Mouse (Mus musculus): Measurements from ENCODE around the gene Kpnb1.
A peak's percentile ranks its signal among the peaks of the same experiment; 100 is the strongest.

The Kpnb1 gene

GRCm38 (mm10) chr11:97140811-97141210 is 46.9 kb downstream of the Kpnb1 start:
- no peak for DNase-seq

DNA sequence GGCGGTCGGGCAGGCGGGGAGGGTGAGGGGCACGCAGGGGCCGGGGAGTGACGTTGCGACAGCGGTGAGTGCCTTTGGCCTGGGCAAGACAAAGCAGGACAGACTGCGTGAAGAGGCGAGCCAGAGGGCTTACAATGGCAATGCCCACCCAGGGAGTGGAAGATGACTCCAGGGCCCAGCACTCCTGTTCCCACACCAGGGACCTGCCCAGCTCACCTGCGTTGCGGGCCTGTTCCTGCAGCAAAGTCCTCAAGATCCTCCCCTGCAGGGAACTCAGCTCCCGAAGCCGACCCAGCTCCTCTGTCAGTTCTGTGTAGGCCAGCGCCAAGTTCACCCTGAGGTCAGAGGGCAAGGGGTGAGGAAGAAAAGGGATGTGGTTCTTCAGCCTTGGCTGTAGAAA is 48.4 kb downstream of the Kpnb1 start:
- DNase-seq: no peak

DNA sequence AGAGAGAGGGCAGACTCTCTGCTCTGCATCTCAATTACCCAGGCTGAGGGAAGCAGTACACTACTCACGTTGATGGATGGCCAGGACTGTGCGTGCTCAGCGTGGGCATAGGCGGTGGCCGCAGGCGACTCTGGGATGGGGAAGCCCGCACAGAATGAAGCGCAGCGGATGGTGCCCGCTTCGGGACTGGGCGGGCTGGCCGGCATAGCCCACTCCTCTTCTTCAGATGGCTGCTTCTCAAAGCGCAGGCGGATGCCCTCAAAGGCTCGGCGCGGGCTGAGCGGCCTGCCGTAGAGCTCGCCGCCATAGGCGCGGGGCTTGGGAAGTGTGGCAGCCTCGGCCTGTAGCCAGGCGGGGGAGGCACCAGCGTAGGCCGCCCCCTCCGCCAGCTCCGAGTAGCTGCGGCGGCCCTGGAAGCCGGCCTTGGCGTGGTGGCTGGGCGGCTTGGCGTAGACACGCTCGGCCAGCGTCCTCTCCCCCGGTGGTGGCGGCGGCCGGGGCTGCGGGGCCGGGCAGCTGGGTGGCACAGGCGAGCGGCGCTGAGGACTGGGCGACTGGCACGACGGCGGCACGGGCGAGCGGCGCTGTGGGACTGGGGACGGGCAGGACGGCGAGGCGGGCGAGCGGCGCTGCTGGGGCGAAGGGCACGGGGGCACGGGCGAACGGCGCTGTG is 49.0 kb downstream of the Kpnb1 start:
- peak; percentile 52 to 71 for DNase-seq

- DNase-seq: no peak
These were observed 54.4 kb downstream of the Kpnb1 start for GRCm38 (mm10) chr11:97133270-97133669.

GRCm38 (mm10) chr11:97132185-97132584 is 55.5 kb downstream of the Kpnb1 start:
- no peak for DNase-seq

- no peak for DNase-seq
These were observed 56.0 kb downstream of the Kpnb1 start for GRCm38 (mm10) chr11:97131683-97132082.

DNA sequence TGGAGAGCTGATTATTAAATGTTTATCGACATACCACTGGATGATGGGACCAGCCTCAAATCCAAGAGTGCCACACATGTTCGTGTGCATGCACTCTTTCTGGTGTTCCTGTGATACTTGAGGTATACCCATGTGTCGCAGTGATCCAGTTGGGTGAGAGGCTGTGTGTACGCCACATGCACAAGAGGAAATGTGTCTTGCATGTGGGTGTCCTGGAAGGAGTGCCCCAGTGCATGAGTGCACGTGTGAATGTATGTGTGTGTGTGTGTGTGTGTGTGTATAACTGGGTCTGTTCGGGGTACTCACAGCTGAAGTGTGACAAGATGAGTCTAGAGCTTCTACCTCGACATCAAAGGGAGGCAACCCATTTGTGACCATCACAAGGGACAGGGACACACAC is 57.4 kb downstream of the Kpnb1 start:
- no peak for DNase-seq

DNA sequence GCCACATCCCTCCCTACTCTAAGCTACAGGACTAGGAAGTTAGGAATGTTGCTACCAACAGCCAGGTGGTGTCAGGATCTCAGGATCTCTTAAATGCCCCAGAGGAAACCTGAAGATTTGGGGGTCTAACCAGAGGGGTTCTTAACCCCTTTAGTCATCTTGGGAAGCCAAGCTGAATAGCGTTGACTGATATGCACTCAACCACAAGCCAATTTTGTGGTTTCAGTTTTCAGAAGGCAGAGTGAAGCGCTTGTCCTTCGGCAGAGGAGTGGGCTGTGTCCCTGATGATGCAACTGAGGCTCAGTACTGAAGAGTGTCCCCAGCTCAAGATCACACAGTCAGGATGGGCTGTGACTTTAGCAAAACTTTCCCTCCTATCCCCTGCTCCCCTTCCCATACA is 58.7 kb downstream of the Kpnb1 start:
- DNase-seq: no peak

- no peak for DNase-seq
These were observed 60.0 kb downstream of the Kpnb1 start for GRCm38 (mm10) chr11:97127470-97128223.

GRCm38 (mm10) chr11:97126645-97127468 is 60.8 kb downstream of the Kpnb1 start:
- no peak for DNase-seq

- DNase-seq: no peak
These were observed 63.2 kb downstream of the Kpnb1 start for GRCm38 (mm10) chr11:97124266-97125036.

- no peak for DNase-seq
These were observed 64.3 kb downstream of the Kpnb1 start for GRCm38 (mm10) chr11:97123282-97123890.

DNA sequence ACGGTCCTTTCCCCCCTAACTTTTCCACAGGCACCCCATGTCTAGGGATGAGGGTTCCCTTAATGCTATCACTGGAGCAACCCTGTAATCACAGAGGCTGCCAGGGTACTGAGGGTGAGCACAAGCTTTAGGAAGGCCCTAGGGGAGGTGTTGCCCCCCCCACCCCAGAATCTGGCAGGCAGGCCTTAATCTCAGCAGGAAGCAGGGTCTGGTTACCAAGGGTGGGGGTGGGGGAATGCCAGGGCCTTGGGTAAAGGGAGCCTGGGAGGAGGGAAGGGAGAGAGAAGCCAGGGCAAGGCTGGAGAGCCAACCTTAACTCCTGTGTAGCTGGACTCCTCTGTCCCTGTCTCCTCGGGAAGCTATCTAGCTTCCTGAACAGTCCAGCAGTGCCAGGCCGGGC is 67.0 kb downstream of the Kpnb1 start:
- DNase-seq: no peak

- DNase-seq: no peak
These were observed 67.5 kb downstream of the Kpnb1 start for GRCm38 (mm10) chr11:97120221-97120620.

GRCm38 (mm10) chr11:97115797-97116196 is 71.9 kb downstream of the Kpnb1 start:
- no peak for DNase-seq

GRCm38 (mm10) chr11:97114671-97115601 is 72.7 kb downstream of the Kpnb1 start, which contains the start of gene Tbx21:
Gene Tbx21 (minus strand): TSS chr11:97115331.
- no peak for DNase-seq

- DNase-seq: no peak
These were observed 75.1 kb downstream of the Kpnb1 start for GRCm38 (mm10) chr11:97112519-97113125.

Data from cerebellum, adult 18-20 months (tissue).